Mouse (Mus musculus) liver, embryonic 15.5 days (tissue): ENCODE data around the gene Cnnm3. TPM values are rescaled to one million over a fixed set of nuclear protein-coding genes. Genes with fewer than 3 reads are reported as not detected.
"Not testable (repeated sequence)": the region's sequence is repeated elsewhere in the genome, so short reads cannot be mapped to it uniquely, and the experiment has no call there.

Experiments used
- ATAC-seq: fragments of 200-750 bp; cut with Nextera tagmentation; 2 replicates; pipeline ENCODE4 v1.8.0; 2017; ENCODE audit warnings: moderate number of reproducible peaks, mild to moderate bottlenecking, moderate library complexity; ENCODE audit not compliant: insufficient read depth
- H3K27ac ChIP-seq: fragments of 300-500 bp; sonication (generic); replicated peaks from 2 replicates; pipeline ENCODE4 v1.5.1; 2015; ENCODE audit warnings: mild to moderate bottlenecking, inconsistent platforms
- H3K27me3 ChIP-seq: fragments of 300-500 bp; sonication (generic); 2 replicates; pipeline ENCODE4 v1.6.1; 2015; ENCODE audit warnings: mild to moderate bottlenecking, inconsistent platforms
- H3K36me3 ChIP-seq: fragments of 300-500 bp; sonication (generic); replicated peaks from 2 replicates; pipeline ENCODE4 v1.6.1; 2015; ENCODE audit warnings: moderate library complexity, mild to moderate bottlenecking, inconsistent platforms
- H3K4me1 ChIP-seq: fragments of 300-500 bp; sonication (generic); replicated peaks from 2 replicates; pipeline ENCODE4 v1.6.1; 2015; ENCODE audit warnings: inconsistent platforms
- H3K4me2 ChIP-seq: fragments of 300-500 bp; sonication (generic); 2 replicates; pipeline ENCODE4 v1.6.1; 2015; ENCODE audit warnings: moderate library complexity, mild to moderate bottlenecking, inconsistent platforms
- H3K4me3 ChIP-seq: fragments of 300-500 bp; sonication (generic); replicated peaks from 2 replicates; pipeline ENCODE4 v1.5.1; 2015; ENCODE audit warnings: mild to moderate bottlenecking, inconsistent platforms
- H3K9ac ChIP-seq: fragments of 300-500 bp; sonication (generic); 2 replicates; pipeline ENCODE4 v1.6.1; 2015; ENCODE audit warnings: moderate library complexity, mild to moderate bottlenecking, inconsistent platforms
- H3K9me3 ChIP-seq: fragments of 300-500 bp; sonication (generic); replicated peaks from 2 replicates; pipeline ENCODE4 v1.6.1; 2016; ENCODE audit warnings: inconsistent platforms
- WGBS: fragments of 180-500 bp; shearing (Covaris S2); methylation state at CpG from one replicate; pipeline ENCODE4 v1.1.7; 2015; ENCODE audit warnings: mixed read lengths; ENCODE audit not compliant: insufficient replicate concordance; 5-methylcytosine and 5-hydroxymethylcytosine counted together
- polyA plus RNA-seq: library from polyadenylated mRNA; unstranded; fragments of >200 nt; fragmentation: Nextera tagmentation; extraction: Ambion mirVana; gene quantifications from 2 replicates; pipeline ENCODE4 v1.2.1, GENCODE M21; 2015

Gene Cnnm3
- polyA plus RNA-seq, 1 experiment from 2014 or later = 1.0 TPM

- H3K9me3 ChIP-seq, H3K36me3 ChIP-seq, H3K27me3 ChIP-seq, H3K9ac ChIP-seq, H3K4me3 ChIP-seq, H3K4me2 ChIP-seq, ATAC-seq: not testable (repeated sequence)
- 0 out of 2 replicates have a peak within 1 kb of the TSS, but pooled peaks have one; percentile 24 for H3K27ac ChIP-seq
- H3K4me1 ChIP-seq = peaks cover 19% of the 10 kb centered on the region
- WGBS = 84% methylated on average over 9 of the region's 9 CpGs
Measured at GRCm38 (mm10) chr1:36536783-36537182, 25.1 kb downstream of the Cnnm3 start, which contains the start of gene Ankrd23. Gene Ankrd23, minus strand, starts transcription at chr1:36536883.

GRCm38 (mm10) chr1:36538727-36539126, 27.1 kb downstream of the Cnnm3 start:
- no peak overlapping the region for H3K9ac ChIP-seq
- 0 out of 2 replicates have a peak, but pooled peaks have one; percentile 10 for ATAC-seq
- H3K9me3 ChIP-seq = no peaks in the 10 kb centered on the region
- H3K4me3 ChIP-seq = no peak overlapping the region
- peak overlapping the region; percentile 57 for H3K27ac ChIP-seq
- WGBS = 63% methylated on average over 4 of the region's 4 CpGs
- H3K27me3 ChIP-seq = no peaks in the 10 kb centered on the region
- H3K4me1 ChIP-seq = peaks cover 19% of the 10 kb centered on the region
- H3K36me3 ChIP-seq = peaks cover 13% of the 10 kb centered on the region
- H3K4me2 ChIP-seq = no peak overlapping the region

- Histone ChIP-seq H3K4me2 (no peak within 1 kb of the TSS), H3K27ac (peak within 1 kb of the TSS; percentile 57), H3K27me3 (no peaks in the 10 kb centered on the region), H3K9ac (no peak within 1 kb of the TSS), H3K4me3 (no peak within 1 kb of the TSS), H3K4me1 (peaks cover 19% of the 10 kb centered on the region), H3K36me3 (peaks cover 13% of the 10 kb centered on the region), H3K9me3 (no peaks in the 10 kb centered on the region)
- 85% methylated on average over 9 of the region's 9 CpGs for WGBS
- ATAC-seq = peak; percentile 86
Measured at GRCm38 (mm10) chr1:36539186-36539585, 27.5 kb downstream of the Cnnm3 start, which contains the start of gene Gm42417. Gene Gm42417, minus strand, starts transcription at chr1:36539429.

- H3K4me2 ChIP-seq = no peak overlapping the region
- peaks cover 19% of the 10 kb centered on the region for H3K4me1 ChIP-seq
- H3K27ac ChIP-seq = no peak overlapping the region
- H3K9me3 ChIP-seq = no peaks in the 10 kb centered on the region
- no peaks in the 10 kb centered on the region for H3K27me3 ChIP-seq
- no peak overlapping the region for H3K9ac ChIP-seq
- ATAC-seq = no peak
- 80% methylated on average over 11 of the region's 11 CpGs for WGBS
- H3K4me3 ChIP-seq = no peak overlapping the region
- H3K36me3 ChIP-seq = peaks cover 13% of the 10 kb centered on the region
Measured at GRCm38 (mm10) chr1:36540132-36540531, 28.5 kb downstream of the Cnnm3 start.

- Histone ChIP-seq H3K36me3 (peaks cover 13% of the 10 kb centered on the region), H3K9me3 (no peaks in the 10 kb centered on the region), H3K27me3 (no peaks in the 10 kb centered on the region), H3K4me3 (no peak overlapping the region), H3K27ac (no peak overlapping the region), H3K4me1 (peaks cover 24% of the 10 kb centered on the region), H3K9ac (no peak overlapping the region), H3K4me2 (no peak overlapping the region)
- WGBS = 86% methylated on average over 12 of the region's 12 CpGs
- no peak for ATAC-seq
Measured at GRCm38 (mm10) chr1:36540807-36541206, 29.1 kb downstream of the Cnnm3 start.

- Histone ChIP-seq H3K36me3 (peaks cover 13% of the 10 kb centered on the region), H3K9me3 (no peaks in the 10 kb centered on the region), H3K27me3 (no peaks in the 10 kb centered on the region), H3K4me3 (no peak overlapping the region), H3K4me2 (no peak overlapping the region), H3K4me1 (peaks cover 24% of the 10 kb centered on the region), H3K27ac (no peak overlapping the region), H3K9ac (no peak overlapping the region)
- 86% methylated on average over 16 of the region's 16 CpGs for WGBS
- ATAC-seq = no peak
Measured at GRCm38 (mm10) chr1:36541844-36542243, 30.2 kb downstream of the Cnnm3 start.

GRCm38 (mm10) chr1:36542925-36543324, 31.3 kb downstream of the Cnnm3 start:
- Histone ChIP-seq H3K27me3 (no peaks in the 10 kb centered on the region), H3K4me3 (no peak overlapping the region), H3K9ac (no peak overlapping the region), H3K4me2 (no peak overlapping the region), H3K27ac (no peak overlapping the region), H3K36me3 (peaks cover 13% of the 10 kb centered on the region), H3K4me1 (peaks cover 25% of the 10 kb centered on the region), H3K9me3 (no peaks in the 10 kb centered on the region)
- no peak for ATAC-seq
- WGBS = 76% methylated on average over 9 of the region's 9 CpGs

- H3K4me2 ChIP-seq = 0 out of 2 replicates have a peak overlapping the region, but pooled peaks have one; percentile 87
- no peak overlapping the region for H3K9ac ChIP-seq
- H3K27ac ChIP-seq = no peak overlapping the region
- H3K4me3 ChIP-seq = no peak overlapping the region
- H3K4me1 ChIP-seq = peaks cover 18% of the 10 kb centered on the region
- no peaks in the 10 kb centered on the region for H3K27me3 ChIP-seq
- H3K36me3 ChIP-seq = peaks cover 20% of the 10 kb centered on the region
- H3K9me3 ChIP-seq = no peaks in the 10 kb centered on the region
- no peak for ATAC-seq
- 41% methylated on average over 2 of the region's 2 CpGs for WGBS
Measured at GRCm38 (mm10) chr1:36545382-36545781, 33.7 kb downstream of the Cnnm3 start.

GRCm38 (mm10) chr1:36545845-36546600, 34.4 kb downstream of the Cnnm3 start:
- ATAC-seq = no peak
- peak overlapping the region; percentile 61; the same call in 1 of the 2 replicates for H3K9ac ChIP-seq
- peak overlapping the region; percentile 71 for H3K4me3 ChIP-seq
- no peaks in the 10 kb centered on the region for H3K27me3 ChIP-seq
- WGBS = 49% methylated on average over 19 of the region's 19 CpGs
- H3K36me3 ChIP-seq = peaks cover 20% of the 10 kb centered on the region
- no peak overlapping the region for H3K27ac ChIP-seq
- peak overlapping the region; percentile 87 for H3K4me2 ChIP-seq
- peaks cover 18% of the 10 kb centered on the region for H3K4me1 ChIP-seq
- no peaks in the 10 kb centered on the region for H3K9me3 ChIP-seq

- under 1% methylated on average over 43 of the region's 43 CpGs for WGBS
- H3K27ac ChIP-seq = 0 out of 2 replicates have a peak within 1 kb of the TSS, but pooled peaks have one; percentile 20
- ATAC-seq = peak; percentile 99
- peaks cover 18% of the 10 kb centered on the region for H3K4me1 ChIP-seq
- peak within 1 kb of the TSS; percentile 71 for H3K4me3 ChIP-seq
- H3K27me3 ChIP-seq = no peaks in the 10 kb centered on the region
- H3K9me3 ChIP-seq = no peaks in the 10 kb centered on the region
- H3K9ac ChIP-seq = peak within 1 kb of the TSS; percentile 61
- H3K36me3 ChIP-seq = peaks cover 17% of the 10 kb centered on the region; the same call in 1 of the 2 replicates
- H3K4me2 ChIP-seq = peak within 1 kb of the TSS; percentile 87
Measured at GRCm38 (mm10) chr1:36546888-36547471, 35.3 kb downstream of the Cnnm3 start, which contains the start of gene Ankrd39. Gene Ankrd39, minus strand, starts transcription at chr1:36547445.

GRCm38 (mm10) chr1:36547981-36548598, 36.4 kb downstream of the Cnnm3 start:
- H3K9ac ChIP-seq = no peak overlapping the region
- no peak overlapping the region for H3K4me3 ChIP-seq
- peaks cover 6% of the 10 kb centered on the region; the same call in 1 of the 2 replicates for H3K27me3 ChIP-seq
- peaks cover 18% of the 10 kb centered on the region for H3K4me1 ChIP-seq
- WGBS = 58% methylated on average over 9 of the region's 9 CpGs
- no peak overlapping the region for H3K27ac ChIP-seq
- peaks cover 21% of the 10 kb centered on the region; the same call in 1 of the 2 replicates for H3K36me3 ChIP-seq
- no peak overlapping the region for H3K4me2 ChIP-seq
- no peaks in the 10 kb centered on the region for H3K9me3 ChIP-seq
- ATAC-seq = no peak
